Mouse (Mus musculus) heart, postnatal 0 days (tissue): ENCODE data around the gene St6galnac3.

Experiments
- CTCF ChIP-seq: IDR thresholded peaks from 2 replicates; pipeline ENCODE4 v1.5.1; 2016; ENCODE audit warnings: antibody characterized with exemption, control low read depth, low read depth
- EP300 ChIP-seq: IDR thresholded peaks from 2 replicates; pipeline ENCODE4 v1.6.1; 2016; ENCODE audit warnings: antibody characterized with exemption, low read depth

DNA sequence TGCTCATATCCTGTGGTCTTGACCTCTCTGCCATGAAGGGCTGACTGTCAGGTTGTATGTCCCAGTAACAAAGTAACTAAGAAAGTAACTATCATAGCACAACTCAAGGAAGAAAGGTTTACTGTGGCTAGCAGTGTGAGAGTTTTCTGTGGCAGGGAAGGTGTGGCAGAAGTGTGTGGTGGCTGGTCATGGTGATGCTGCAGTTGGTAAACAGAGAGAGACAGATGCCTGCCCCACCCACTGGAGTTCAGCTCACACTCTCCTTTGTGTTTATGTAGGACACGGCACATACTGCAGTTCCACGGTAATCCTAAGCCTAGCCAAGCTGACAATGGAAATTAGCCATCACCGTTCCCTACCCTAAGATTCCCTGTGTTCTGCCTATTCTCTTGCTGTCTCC, 49.6 kb upstream of the St6galnac3 start:
- no peak for TF ChIP-seq EP300
- no peak for TF ChIP-seq CTCF
